8 mouse cellular contexts compared by ENCODE assay signal in genomic region chr15:103303916-103304615, GRCm38 (mm10). TPM values are rescaled to one million over a fixed set of nuclear protein-coding genes. Genes with fewer than 3 reads are reported as not detected.
A peak's percentile ranks its signal among the peaks of the same experiment; 100 is the strongest.
DNase-seq lines count a peak whose midpoint lies in the region; ATAC-seq lines count a peak whose summit lies in the region.

No protein-coding gene starts in this region.

- H3K27me3 ChIP-seq in kidney, embryonic 15.5 days, result no peaks in the 10 kb centered on the region
- no peaks in the 10 kb centered on the region for H3K27me3 ChIP-seq in hindbrain, embryonic 14.5 days (ENCODE audit: control insufficient read depth, insufficient read depth, low read length)
- H3K27me3 ChIP-seq in midbrain, embryonic 16.5 days (ENCODE audit: control insufficient read depth, insufficient read depth, low read depth, low read length), result no peaks in the 10 kb centered on the region

- peak overlapping the region; percentile 98 for H3K27ac ChIP-seq in kidney, embryonic 15.5 days
- peak overlapping the region; percentile 98 for H3K27ac ChIP-seq in hindbrain, embryonic 14.5 days
- H3K27ac ChIP-seq in midbrain, embryonic 16.5 days (ENCODE audit: low read length), result peak overlapping the region; percentile 96

- H3K4me2 ChIP-seq in kidney, embryonic 15.5 days, result peak overlapping the region; percentile 67
- H3K4me2 ChIP-seq in hindbrain, embryonic 14.5 days (replicated peaks), result peak overlapping the region; percentile 73
- H3K4me2 ChIP-seq in midbrain, embryonic 16.5 days (ENCODE audit: low read length), result peak overlapping the region; percentile 79

- 4% methylated on average over 8 of the region's 8 CpGs for WGBS in kidney, embryonic 15.5 days
- WGBS in hindbrain, embryonic 14.5 days, result 4% methylated on average over 8 of the region's 8 CpGs
- 7% methylated on average over 8 of the region's 8 CpGs for WGBS in midbrain, embryonic 16.5 days

- peaks cover 94% of the 10 kb centered on the region for H3K4me1 ChIP-seq in kidney, embryonic 15.5 days
- H3K4me1 ChIP-seq in hindbrain, embryonic 14.5 days (replicated peaks; ENCODE audit: control insufficient read depth, insufficient read depth, low read length), result peaks cover 77% of the 10 kb centered on the region
- H3K4me1 ChIP-seq in midbrain, embryonic 16.5 days (ENCODE audit: control insufficient read depth, insufficient read depth, low read length), result peaks cover 68% of the 10 kb centered on the region

- peak; percentile 24 for ATAC-seq in kidney, embryonic 15.5 days (replicated peaks; ENCODE audit: low FRiP score)
- no peak for ATAC-seq in hindbrain, embryonic 14.5 days (ENCODE audit: low FRiP score)
- no peak for ATAC-seq in midbrain, embryonic 16.5 days

- peak overlapping the region; percentile 56 for H3K9ac ChIP-seq in kidney, embryonic 15.5 days
- peak overlapping the region; percentile 68 for H3K9ac ChIP-seq in hindbrain, embryonic 14.5 days
- H3K9ac ChIP-seq in midbrain, embryonic 16.5 days (ENCODE audit: low read depth, low read length), result peak overlapping the region; percentile 80

- H3K9me3 ChIP-seq in kidney, embryonic 15.5 days (replicated peaks), result no peaks in the 10 kb centered on the region
- H3K9me3 ChIP-seq in hindbrain, embryonic 14.5 days (ENCODE audit: control insufficient read depth, low read length), result no peaks in the 10 kb centered on the region
- no peaks in the 10 kb centered on the region for H3K9me3 ChIP-seq in midbrain, embryonic 16.5 days (replicated peaks; ENCODE audit: control insufficient read depth, low read length, poor library complexity, severe bottlenecking)

- peak overlapping the region; percentile 48 for H3K4me3 ChIP-seq in kidney, embryonic 15.5 days (replicated peaks)
- peak overlapping the region; percentile 33 for H3K4me3 ChIP-seq in hindbrain, embryonic 14.5 days (replicated peaks; ENCODE audit: low read length)
- peak overlapping the region; percentile 45 for H3K4me3 ChIP-seq in midbrain, embryonic 16.5 days (ENCODE audit: low read depth, low read length)

- no peaks in the 10 kb centered on the region for H3K36me3 ChIP-seq in kidney, embryonic 15.5 days
- no peaks in the 10 kb centered on the region for H3K36me3 ChIP-seq in hindbrain, embryonic 14.5 days (replicated peaks; ENCODE audit: control insufficient read depth, insufficient read depth)
- no peaks in the 10 kb centered on the region for H3K36me3 ChIP-seq in midbrain, embryonic 16.5 days (ENCODE audit: control insufficient read depth, insufficient read depth, low read length)

- no peak for DNase-seq in kidney, adult 11 months
- peak; percentile 63 for DNase-seq in embryo, embryonic 11 days
- DNase-seq in hindbrain, embryonic 14.5 days (ENCODE audit: low spot score), result no peak
- no peak for DNase-seq in gastrocnemius, postnatal 10 days
- DNase-seq in layer of hippocampus, adult 9-10 months (ENCODE audit: low spot score), result no peak
- no peak for DNase-seq in adrenal gland, postnatal 36 days

RNA-seq across cellular contexts. Expression of gene Gpr84, which starts 6.3 kb away (rescaled TPM):
- 0.42 and 0.48 TPM in 2 replicates for polyA plus RNA-seq in kidney, embryonic 15.5 days (2015; fragmentation: Nextera tagmentation; extraction: Ambion mirVana)
- 0.12 and 0.39 TPM in 2 replicates for polyA plus RNA-seq in hindbrain, embryonic 14.5 days (2014; fragmentation: Nextera tagmentation; extraction: Ambion mirVana)
- 0.40 and 0.64 TPM in 2 replicates for polyA plus RNA-seq in midbrain, embryonic 16.5 days (2015; fragmentation: Nextera tagmentation; extraction: Ambion mirVana)
- under 1 TPM in 1 of 2 experiments, not detected in 1; 0.14 TPM for total RNA-seq in gastrocnemius, postnatal 10 days (2021)
- not detected for total RNA-seq in adrenal gland, postnatal 36 days (2021)

RNA-seq across cellular contexts. Expression of gene Copz1, which starts 31.6 kb away (rescaled TPM):
- 298 and 300 TPM in 2 replicates for polyA plus RNA-seq in kidney, embryonic 15.5 days (2015; fragmentation: Nextera tagmentation; extraction: Ambion mirVana)
- polyA plus RNA-seq in hindbrain, embryonic 14.5 days (2014; fragmentation: Nextera tagmentation; extraction: Ambion mirVana), result 214 and 220 TPM in 2 replicates
- polyA plus RNA-seq in midbrain, embryonic 16.5 days (2015; fragmentation: Nextera tagmentation; extraction: Ambion mirVana), result 200 and 205 TPM in 2 replicates
- total RNA-seq in gastrocnemius, postnatal 10 days (2021), result 10 to 100 TPM; 45.3 to 51.4 TPM
- total RNA-seq in adrenal gland, postnatal 36 days (2021), result 100 to 1,000 TPM; 144 to 150 TPM

RNA-seq across cellular contexts. Expression of gene Zfp385a, which starts 35.8 kb away (rescaled TPM):
- 12.5 and 14.4 TPM in 2 replicates for polyA plus RNA-seq in kidney, embryonic 15.5 days (2015; fragmentation: Nextera tagmentation; extraction: Ambion mirVana)
- 25.7 and 25.9 TPM in 2 replicates for polyA plus RNA-seq in hindbrain, embryonic 14.5 days (2014; fragmentation: Nextera tagmentation; extraction: Ambion mirVana)
- 20.1 and 22.7 TPM in 2 replicates for polyA plus RNA-seq in midbrain, embryonic 16.5 days (2015; fragmentation: Nextera tagmentation; extraction: Ambion mirVana)
- total RNA-seq in gastrocnemius, postnatal 10 days (2021), result 10 to 100 TPM; 39.3 to 45.7 TPM
- total RNA-seq in adrenal gland, postnatal 36 days (2021), result 10 to 100 TPM; 11.8 to 13.3 TPM

RNA-seq across cellular contexts. Expression of gene Nfe2, which starts 45.9 kb away (rescaled TPM):
- 5.1 and 6.2 TPM in 2 replicates for polyA plus RNA-seq in kidney, embryonic 15.5 days (2015; fragmentation: Nextera tagmentation; extraction: Ambion mirVana)
- polyA plus RNA-seq in hindbrain, embryonic 14.5 days (2014; fragmentation: Nextera tagmentation; extraction: Ambion mirVana), result 0.90 and 1.1 TPM in 2 replicates
- polyA plus RNA-seq in midbrain, embryonic 16.5 days (2015; fragmentation: Nextera tagmentation; extraction: Ambion mirVana), result 0.52 and 0.68 TPM in 2 replicates
- 1 to 10 TPM in 1 of 2 experiments, not detected in 1; 1.2 TPM for total RNA-seq in gastrocnemius, postnatal 10 days (2021)
- total RNA-seq in adrenal gland, postnatal 36 days (2021), result under 1 TPM; 0.16 to 0.43 TPM
